Mouse (Mus musculus): ENCODE data around the gene Serf1. TPM values are rescaled to one million over a fixed set of nuclear protein-coding genes. Genes with fewer than 3 reads are reported as not detected.
A peak's percentile ranks its signal among the peaks of the same experiment; 100 is the strongest.

Gene Serf1
- 355 and 410 TPM in 2 replicates for polyA plus RNA-seq (2015; fragmentation: Nextera tagmentation; extraction: Ambion mirVana)

DNA sequence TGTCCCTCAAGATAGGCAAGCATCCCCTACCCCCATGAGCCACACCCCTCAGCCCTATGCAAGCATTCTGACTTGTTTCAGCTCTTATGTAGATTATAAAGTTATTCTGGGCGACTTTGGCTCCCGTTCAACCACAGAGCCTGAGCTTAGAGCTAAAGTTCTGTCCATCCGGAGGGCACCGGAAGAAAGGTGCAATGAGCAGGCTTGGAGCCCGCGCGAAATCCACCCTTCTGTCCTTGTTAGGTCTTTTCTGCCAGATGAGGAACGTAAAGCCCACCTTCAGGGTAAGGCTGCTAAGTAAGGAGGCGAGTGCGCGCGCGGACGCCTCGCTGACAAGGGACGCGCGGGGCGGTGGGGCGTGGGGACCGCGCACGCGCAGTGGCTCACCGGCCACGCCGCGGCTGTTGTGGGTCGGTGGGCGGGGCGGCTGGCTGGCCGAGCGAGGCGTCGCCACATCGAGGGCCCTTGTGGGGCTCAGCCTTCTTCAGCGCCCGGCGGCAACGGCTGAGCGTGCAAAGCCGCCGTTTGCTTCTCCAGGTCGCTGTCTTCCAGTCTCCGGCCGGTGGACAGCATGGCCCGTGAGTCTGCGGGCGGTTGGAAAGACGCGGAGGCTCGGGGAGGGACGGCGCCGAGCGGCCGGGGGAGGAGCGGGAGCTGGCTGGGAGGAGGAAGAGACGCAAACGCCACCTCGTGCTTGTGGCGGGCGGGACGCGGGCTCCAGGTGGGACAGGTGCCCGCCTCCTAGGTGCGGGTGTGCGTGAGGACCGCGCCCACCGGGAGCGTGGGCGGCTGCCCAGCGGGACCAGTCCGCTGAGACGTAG, at the start of gene Serf1:
Gene Serf1, plus strand, starts transcription at position 361 of the 821 bp plus-strand sequence.
- under 1% methylated on average over 71 of the region's 76 CpGs for WGBS
- H3K4me2 ChIP-seq (ENCODE audit: low read length): peak within 1 kb of the TSS; percentile 83
- no peaks in the 10 kb centered on the region; the same call in 1 of the 2 replicates for H3K27me3 ChIP-seq (replicated peaks; ENCODE audit: control insufficient read depth, insufficient read depth, low read length)
- H3K36me3 ChIP-seq (ENCODE audit: control insufficient read depth, insufficient read depth): no peaks in the 10 kb centered on the region
- H3K4me1 ChIP-seq (replicated peaks; ENCODE audit: control insufficient read depth, insufficient read depth, low read length): peaks cover 27% of the 10 kb centered on the region
- peak; percentile 72 for ATAC-seq
- peak within 1 kb of the TSS; percentile 97 for H3K4me3 ChIP-seq (replicated peaks; ENCODE audit: low read length)
- peak within 1 kb of the TSS; percentile 93 for H3K9ac ChIP-seq (replicated peaks; ENCODE audit: low read depth, low read length)
- H3K9me3 ChIP-seq (ENCODE audit: control insufficient read depth, low read length): no peaks in the 10 kb centered on the region
- peak within 1 kb of the TSS; percentile 60 for H3K27ac ChIP-seq (ENCODE audit: low read length)

DNA sequence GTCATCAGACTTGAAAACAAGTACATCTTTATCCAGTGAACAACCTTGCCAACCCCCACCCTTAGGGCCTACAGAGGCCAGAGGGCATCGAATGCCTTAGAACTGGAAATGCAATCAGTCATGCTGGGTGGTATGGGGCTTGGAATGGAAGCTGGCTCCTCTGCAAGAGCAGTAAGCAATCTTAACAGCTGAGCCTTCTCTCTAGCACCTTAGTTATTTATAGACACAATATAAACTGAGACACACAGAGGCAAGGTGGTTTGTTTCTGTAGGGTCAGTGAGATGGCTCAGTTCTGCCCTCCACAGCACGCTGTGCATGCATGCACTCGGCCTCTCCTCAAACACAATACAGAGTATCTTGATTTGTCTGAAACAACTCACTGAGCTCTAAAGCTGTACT, 43.9 kb upstream of the Serf1 start:
- no peaks in the 10 kb centered on the region for H3K9me3 ChIP-seq (ENCODE audit: control insufficient read depth, low read length)
- H3K4me2 ChIP-seq (ENCODE audit: low read length): no peak overlapping the region
- no peak overlapping the region for H3K27ac ChIP-seq (ENCODE audit: low read length)
- 97% methylated on average over 3 of the region's 3 CpGs for WGBS
- no peaks in the 10 kb centered on the region for H3K4me1 ChIP-seq (replicated peaks; ENCODE audit: control insufficient read depth, insufficient read depth, low read length)
- no peaks in the 10 kb centered on the region for H3K27me3 ChIP-seq (replicated peaks; ENCODE audit: control insufficient read depth, insufficient read depth, low read length)
- no peak for ATAC-seq
- H3K9ac ChIP-seq (replicated peaks; ENCODE audit: low read depth, low read length): no peak overlapping the region
- H3K4me3 ChIP-seq (replicated peaks; ENCODE audit: low read length): no peak overlapping the region
- peaks cover 14% of the 10 kb centered on the region for H3K36me3 ChIP-seq (ENCODE audit: control insufficient read depth, insufficient read depth)

DNA sequence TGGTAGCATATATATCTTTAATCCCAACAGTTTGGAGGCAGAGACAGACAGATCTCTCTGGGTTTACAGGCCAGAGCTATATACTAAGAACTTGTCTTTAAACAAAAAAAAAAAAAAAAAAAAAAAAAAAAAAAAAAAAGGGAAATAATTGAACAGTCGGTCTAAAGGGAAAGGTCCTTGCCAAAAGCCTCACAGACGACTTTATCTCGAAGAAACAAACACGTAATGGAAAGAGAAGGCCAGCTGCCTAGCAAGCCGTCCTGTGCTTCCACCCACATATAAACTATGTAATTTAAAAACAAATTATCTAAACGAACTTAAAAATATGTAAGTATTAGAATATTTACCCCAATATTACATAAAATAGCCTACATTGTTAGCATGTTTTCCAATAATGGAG, 40.0 kb upstream of the Serf1 start:
- Histone ChIP-seq H3K36me3 (ENCODE audit: control insufficient read depth, insufficient read depth) (peaks cover 16% of the 10 kb centered on the region), H3K4me3 (replicated peaks; ENCODE audit: low read length) (no peak overlapping the region)

DNA sequence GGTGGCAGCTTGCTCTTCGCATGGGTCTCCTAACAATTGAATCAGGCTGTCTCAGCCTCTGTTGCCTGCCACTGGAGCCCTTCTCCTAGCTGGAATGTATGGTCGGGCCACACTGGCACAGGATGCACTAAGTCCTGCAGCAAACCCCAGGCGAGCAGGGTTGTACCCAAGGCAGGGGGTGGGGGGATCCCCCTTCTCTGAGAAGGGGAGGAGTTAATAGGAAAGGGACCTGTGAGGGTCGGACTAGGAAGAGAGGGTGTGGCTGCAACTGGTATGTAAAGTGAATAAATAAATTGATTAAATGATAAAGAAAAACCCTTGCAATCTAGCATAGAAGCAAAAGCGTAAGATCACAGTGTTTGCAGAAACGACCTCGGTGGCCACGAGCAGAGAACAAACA, 36.3 kb upstream of the Serf1 start:
- ATAC-seq: no peak
- no peaks in the 10 kb centered on the region for H3K9me3 ChIP-seq (ENCODE audit: control insufficient read depth, low read length)
- H3K4me3 ChIP-seq (replicated peaks; ENCODE audit: low read length): no peak overlapping the region
- 91% methylated on average over 8 of the region's 8 CpGs for WGBS
- no peak overlapping the region for H3K4me2 ChIP-seq (ENCODE audit: low read length)
- peaks cover 26% of the 10 kb centered on the region for H3K36me3 ChIP-seq (ENCODE audit: control insufficient read depth, insufficient read depth)
- H3K27me3 ChIP-seq (replicated peaks; ENCODE audit: control insufficient read depth, insufficient read depth, low read length): no peaks in the 10 kb centered on the region
- no peaks in the 10 kb centered on the region for H3K4me1 ChIP-seq (replicated peaks; ENCODE audit: control insufficient read depth, insufficient read depth, low read length)
- H3K9ac ChIP-seq (replicated peaks; ENCODE audit: low read depth, low read length): no peak overlapping the region
- no peak overlapping the region for H3K27ac ChIP-seq (ENCODE audit: low read length)

More for the DNA sequence above, 40.0 kb upstream of the Serf1 start:
- H3K27ac ChIP-seq (ENCODE audit: low read length): no peak overlapping the region
- H3K9me3 ChIP-seq (ENCODE audit: control insufficient read depth, low read length): no peaks in the 10 kb centered on the region
- H3K27me3 ChIP-seq (replicated peaks; ENCODE audit: control insufficient read depth, insufficient read depth, low read length): no peaks in the 10 kb centered on the region
- H3K9ac ChIP-seq (replicated peaks; ENCODE audit: low read depth, low read length): no peak overlapping the region
- WGBS: 87% methylated on average over 6 of the region's 6 CpGs
- no peaks in the 10 kb centered on the region for H3K4me1 ChIP-seq (replicated peaks; ENCODE audit: control insufficient read depth, insufficient read depth, low read length)
- ATAC-seq: no peak
- H3K4me2 ChIP-seq (ENCODE audit: low read length): no peak overlapping the region

DNA sequence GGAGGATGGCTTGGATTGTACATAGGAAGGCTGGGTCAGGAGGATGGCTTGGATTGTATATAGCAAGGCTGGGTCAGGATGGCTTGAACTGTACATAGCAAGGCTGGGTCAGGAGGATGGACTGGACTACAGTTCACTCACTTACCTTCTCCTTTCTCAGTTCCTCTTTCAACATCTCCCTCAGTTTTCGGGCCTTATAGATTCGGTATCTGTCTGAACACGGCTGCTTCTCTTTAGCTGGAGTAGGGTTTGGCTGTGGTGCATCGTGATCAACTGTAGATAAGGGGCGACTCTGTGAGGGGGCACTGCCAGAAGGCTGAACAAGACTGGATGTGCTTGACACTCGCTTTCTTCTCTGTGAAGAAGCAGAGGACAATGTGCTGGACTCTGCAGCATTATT, 9.0 kb upstream of the Serf1 start:
- Histone ChIP-seq H3K4me2 (ENCODE audit: low read length) (no peak overlapping the region), H3K27me3 (replicated peaks; ENCODE audit: control insufficient read depth, insufficient read depth, low read length) (no peaks in the 10 kb centered on the region), H3K36me3 (ENCODE audit: control insufficient read depth, insufficient read depth) (peaks cover 18% of the 10 kb centered on the region), H3K9ac (replicated peaks; ENCODE audit: low read depth, low read length) (no peak overlapping the region), H3K27ac (ENCODE audit: low read length) (no peak overlapping the region), H3K4me1 (replicated peaks; ENCODE audit: control insufficient read depth, insufficient read depth, low read length) (peaks cover 13% of the 10 kb centered on the region), H3K9me3 (ENCODE audit: control insufficient read depth, low read length) (no peaks in the 10 kb centered on the region), H3K4me3 (replicated peaks; ENCODE audit: low read length) (no peak overlapping the region)
- WGBS: 98% methylated on average over 6 of the region's 6 CpGs
- no peak for ATAC-seq

DNA sequence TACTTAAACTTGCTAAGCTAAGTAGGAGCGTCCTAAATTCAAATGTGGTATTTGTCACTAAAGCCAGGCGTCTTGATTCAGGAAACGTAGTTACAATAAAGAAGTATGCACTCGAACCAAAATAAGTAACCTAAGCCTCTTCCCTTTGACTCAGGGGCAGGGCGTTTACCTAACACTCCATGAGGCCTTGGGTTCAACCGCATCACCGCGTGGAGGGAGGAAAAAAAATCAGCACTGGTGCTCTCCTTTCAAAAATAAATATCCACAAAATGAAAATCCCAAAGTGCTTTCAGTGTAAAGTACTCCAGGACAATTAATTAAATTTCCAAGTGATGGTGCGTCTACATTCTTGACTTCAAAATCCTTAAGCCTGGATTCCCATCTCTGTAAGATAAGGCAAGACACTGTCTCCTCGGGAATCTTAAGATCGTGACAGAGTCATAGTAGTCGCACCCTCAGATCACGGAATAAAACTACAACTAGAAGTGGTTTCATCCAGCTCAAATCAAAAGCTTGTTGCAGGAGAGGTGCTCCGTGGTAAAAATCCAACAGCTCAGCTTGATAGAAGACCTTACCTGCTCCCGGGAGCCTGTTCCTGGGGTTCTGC, 4.7 kb upstream of the Serf1 start:
- H3K27me3 ChIP-seq (replicated peaks; ENCODE audit: control insufficient read depth, insufficient read depth, low read length): no peaks in the 10 kb centered on the region; the same call in 1 of the 2 replicates
- H3K36me3 ChIP-seq (ENCODE audit: control insufficient read depth, insufficient read depth): no peaks in the 10 kb centered on the region
- H3K9me3 ChIP-seq (ENCODE audit: control insufficient read depth, low read length): no peaks in the 10 kb centered on the region
- peak overlapping the region; percentile 69 for H3K4me2 ChIP-seq (ENCODE audit: low read length)
- peak; percentile 2; the same call in 1 of the 2 replicates for ATAC-seq
- peak overlapping the region; percentile 52 for H3K4me3 ChIP-seq (replicated peaks; ENCODE audit: low read length)
- peak overlapping the region; percentile 77; the same call in 1 of the 2 replicates for H3K27ac ChIP-seq (ENCODE audit: low read length)
- peaks cover 22% of the 10 kb centered on the region for H3K4me1 ChIP-seq (replicated peaks; ENCODE audit: control insufficient read depth, insufficient read depth, low read length)
- H3K9ac ChIP-seq (replicated peaks; ENCODE audit: low read depth, low read length): peak overlapping the region; percentile 69
- WGBS: 6% methylated on average over 15 of the region's 15 CpGs

DNA sequence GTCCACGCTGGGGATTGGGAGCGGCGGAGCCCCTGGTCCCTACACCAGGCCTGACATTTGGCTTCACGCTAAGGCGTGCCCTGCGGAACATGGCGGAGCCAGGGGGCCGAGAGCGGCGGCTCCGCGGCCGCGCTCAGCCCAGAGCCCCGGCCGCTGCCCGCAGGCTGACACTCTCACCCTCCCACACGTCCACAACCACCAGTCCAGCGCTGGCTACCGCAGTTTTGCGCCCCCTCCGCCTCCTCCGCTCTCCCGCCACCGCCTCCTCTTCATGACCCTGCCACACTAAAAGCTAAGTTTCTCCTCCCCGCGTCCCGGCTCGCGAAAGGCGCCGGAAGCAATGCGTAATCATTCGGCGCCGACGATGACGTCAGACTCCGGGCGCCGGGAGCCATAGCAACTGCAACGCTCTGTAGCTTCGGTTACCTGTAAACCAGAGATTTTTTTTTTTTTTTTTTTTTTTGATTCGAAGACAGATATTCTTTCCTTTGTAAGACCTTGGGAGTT, 4.0 kb upstream of the Serf1 start, which contains the start of gene Bdp1:
Gene Bdp1, minus strand, starts transcription at position 323 of the 507 bp plus-strand sequence.
- Histone ChIP-seq H3K9me3 (ENCODE audit: control insufficient read depth, low read length) (no peaks in the 10 kb centered on the region), H3K27me3 (replicated peaks; ENCODE audit: control insufficient read depth, insufficient read depth, low read length) (no peaks in the 10 kb centered on the region; the same call in 1 of the 2 replicates), H3K9ac (replicated peaks; ENCODE audit: low read depth, low read length) (peak within 1 kb of the TSS; percentile 69), H3K36me3 (ENCODE audit: control insufficient read depth, insufficient read depth) (no peaks in the 10 kb centered on the region), H3K4me3 (replicated peaks; ENCODE audit: low read length) (peak within 1 kb of the TSS; percentile 52), H3K4me1 (replicated peaks; ENCODE audit: control insufficient read depth, insufficient read depth, low read length) (peaks cover 25% of the 10 kb centered on the region), H3K27ac (ENCODE audit: low read length) (peak within 1 kb of the TSS; percentile 77), H3K4me2 (ENCODE audit: low read length) (peak within 1 kb of the TSS; percentile 69)
- peak; percentile 72 for ATAC-seq
- WGBS: under 1% methylated on average over 44 of the region's 44 CpGs

DNA sequence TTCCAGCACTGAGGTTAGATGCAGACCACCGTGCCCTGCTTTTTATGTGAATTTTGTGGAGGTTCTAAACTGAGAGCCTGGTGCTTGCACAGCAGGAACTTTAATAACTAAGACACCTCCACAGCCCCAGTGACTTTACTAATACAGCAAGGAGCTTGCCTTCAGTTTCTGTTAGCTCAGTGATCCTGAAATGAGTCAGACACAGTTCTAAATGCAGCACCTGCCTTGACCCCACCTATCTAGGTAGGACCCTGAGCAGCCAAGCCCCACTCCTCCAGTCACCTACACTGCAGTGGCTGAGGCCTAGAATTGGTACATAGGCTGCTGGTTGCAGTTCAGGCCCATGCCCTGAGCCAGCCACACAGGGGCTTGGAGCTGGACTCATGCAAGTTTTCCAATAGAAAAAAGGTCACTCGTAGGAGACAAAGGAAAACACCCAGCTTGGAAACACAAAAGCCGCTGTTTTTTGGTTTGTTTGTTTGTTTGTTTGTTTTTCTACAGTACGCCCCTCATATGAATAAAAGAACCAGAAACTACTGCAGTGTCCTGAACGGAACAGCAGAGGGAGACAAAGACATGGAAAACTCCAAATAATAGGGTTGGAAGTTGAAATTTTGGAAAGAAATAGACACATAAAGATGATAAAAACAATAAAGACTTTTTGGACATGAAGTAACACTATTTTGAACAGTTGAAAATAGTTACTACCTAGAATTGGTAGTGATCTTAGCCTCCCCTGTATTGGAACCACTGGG, 4.6 kb downstream of the Serf1 start:
- Histone ChIP-seq H3K9ac (replicated peaks; ENCODE audit: low read depth, low read length) (no peak overlapping the region), H3K4me1 (replicated peaks; ENCODE audit: control insufficient read depth, insufficient read depth, low read length) (peaks cover 18% of the 10 kb centered on the region), H3K36me3 (ENCODE audit: control insufficient read depth, insufficient read depth) (peaks cover 10% of the 10 kb centered on the region), H3K27me3 (replicated peaks; ENCODE audit: control insufficient read depth, insufficient read depth, low read length) (no peaks in the 10 kb centered on the region), H3K9me3 (ENCODE audit: control insufficient read depth, low read length) (no peaks in the 10 kb centered on the region), H3K4me2 (ENCODE audit: low read length) (no peak overlapping the region), H3K27ac (ENCODE audit: low read length) (no peak overlapping the region), H3K4me3 (replicated peaks; ENCODE audit: low read length) (no peak overlapping the region)
- WGBS: 41% methylated on average over 5 of the region's 5 CpGs
- ATAC-seq: no peak

DNA sequence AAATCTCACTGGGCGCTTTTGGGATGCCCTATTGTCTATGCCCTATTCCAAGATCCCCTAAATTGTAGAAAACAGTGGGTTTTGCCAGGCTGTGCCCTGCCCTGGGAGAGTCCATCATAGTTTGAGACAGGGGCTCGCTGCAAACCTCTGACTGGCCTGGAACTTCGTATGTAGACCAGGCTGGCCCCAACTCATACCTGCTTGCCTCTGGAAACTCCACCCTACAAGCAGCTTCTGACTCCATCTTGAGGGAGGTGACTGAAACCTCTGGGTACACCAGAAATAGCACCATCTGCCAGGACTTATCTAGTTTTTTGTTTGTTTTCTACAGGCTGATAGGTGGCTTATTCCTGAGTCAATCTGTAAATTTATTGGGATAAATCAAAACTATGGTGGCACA, 16.2 kb downstream of the Serf1 start:
- peak overlapping the region; percentile 97 for H3K4me2 ChIP-seq (ENCODE audit: low read length)
- 85% methylated on average over 3 of the region's 3 CpGs for WGBS
- H3K27ac ChIP-seq (ENCODE audit: low read length): no peak overlapping the region
- no peaks in the 10 kb centered on the region for H3K9me3 ChIP-seq (ENCODE audit: control insufficient read depth, low read length)
- peaks cover 13% of the 10 kb centered on the region for H3K36me3 ChIP-seq (ENCODE audit: control insufficient read depth, insufficient read depth)
- peak overlapping the region; percentile 99 for H3K4me3 ChIP-seq (replicated peaks; ENCODE audit: low read length)
- no peaks in the 10 kb centered on the region for H3K27me3 ChIP-seq (replicated peaks; ENCODE audit: control insufficient read depth, insufficient read depth, low read length)
- H3K9ac ChIP-seq (replicated peaks; ENCODE audit: low read depth, low read length): peak overlapping the region; percentile 92; the same call in 1 of the 2 replicates
- peaks cover 16% of the 10 kb centered on the region for H3K4me1 ChIP-seq (replicated peaks; ENCODE audit: control insufficient read depth, insufficient read depth, low read length)
- no peak for ATAC-seq

Data from forebrain, embryonic 16.5 days (tissue).